Mouse (Mus musculus): ENCODE results near the gene Gm8879.
"Not testable (repeated sequence)": the region's sequence is repeated elsewhere in the genome, so short reads cannot be mapped to it uniquely, and the experiment has no call there.

The Gm8879 gene

DNA sequence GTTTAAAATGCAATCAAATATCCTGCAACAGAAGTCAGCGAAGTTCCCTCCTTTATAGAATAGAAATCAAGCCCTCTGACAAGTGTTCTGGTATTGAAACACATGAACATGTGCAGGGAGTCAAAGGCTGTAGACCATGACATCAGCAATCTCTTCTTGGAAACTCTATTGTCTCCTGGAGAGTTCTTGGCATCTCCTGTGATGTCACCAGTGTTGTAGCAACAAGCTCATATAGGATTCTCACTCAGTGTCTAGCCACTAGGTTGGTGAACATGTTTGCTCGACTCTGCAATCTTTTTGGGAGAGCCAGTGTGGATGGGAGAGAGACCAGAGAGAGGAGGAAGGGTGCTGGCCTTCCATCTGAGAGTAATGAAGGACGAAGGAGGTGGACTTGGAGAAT is at the start of gene Gm8879:
Gene Gm8879 (plus strand): TSS at position 301 of the 400 bp plus-strand sequence.
- DNase-seq (ENCODE audit: low spot score in 2 of 2) = not testable (repeated sequence)

DNA sequence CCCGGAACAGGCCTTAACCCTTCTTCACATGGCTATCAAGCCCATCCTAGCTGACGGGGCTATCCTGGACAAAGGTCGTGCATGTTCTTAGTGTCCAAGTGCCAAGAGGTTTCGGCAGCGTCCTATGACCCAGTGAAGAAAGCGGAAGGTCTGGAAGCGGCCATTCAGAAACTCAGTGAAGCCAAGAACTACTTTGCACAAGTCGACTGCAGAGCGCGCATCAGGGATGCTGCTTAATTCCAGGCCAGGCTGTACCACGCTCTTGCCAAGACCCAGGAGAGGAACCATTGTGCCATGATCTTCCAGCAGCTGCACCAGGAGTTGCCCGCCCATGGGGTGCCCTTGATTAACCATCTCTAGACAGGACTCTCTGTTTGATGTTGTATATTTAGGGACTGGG is 10.6 kb downstream of the Gm8879 start:
- DNase-seq (ENCODE audit: low spot score in 2 of 2) = not testable (repeated sequence)

All from natural killer cell, adult 2 months (primary cell).